Mouse (Mus musculus) ZHBTc4 (cell line): Measurements from ENCODE around the gene Bbs4.

Source experiments
- DNase-seq: peaks from one replicate; pipeline ENCODE4 v3.0.0-alpha.2; 2011; ENCODE audit warnings: low read depth, low spot score

The Bbs4 gene

DNA sequence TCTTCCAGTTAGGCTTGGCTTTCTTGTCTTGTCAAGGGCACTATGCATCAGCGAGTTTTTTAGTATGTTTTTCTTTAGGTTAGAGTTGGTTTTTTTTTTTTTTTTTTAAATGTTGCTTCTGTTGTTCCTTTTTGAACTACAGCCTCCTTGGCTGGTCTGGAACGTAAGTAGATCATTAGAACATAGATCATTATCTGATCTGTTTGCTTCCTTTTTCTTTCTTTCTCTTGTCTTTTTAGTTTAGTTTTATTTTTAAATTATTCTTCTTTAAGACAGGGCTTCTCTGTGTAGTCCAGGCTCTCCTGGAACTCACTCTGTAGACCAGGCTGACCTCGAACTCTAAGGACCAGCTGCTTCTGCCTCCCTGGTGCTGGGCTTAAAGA is 60.8 kb downstream of the Bbs4 start:
- DNase-seq = no peak

DNA sequence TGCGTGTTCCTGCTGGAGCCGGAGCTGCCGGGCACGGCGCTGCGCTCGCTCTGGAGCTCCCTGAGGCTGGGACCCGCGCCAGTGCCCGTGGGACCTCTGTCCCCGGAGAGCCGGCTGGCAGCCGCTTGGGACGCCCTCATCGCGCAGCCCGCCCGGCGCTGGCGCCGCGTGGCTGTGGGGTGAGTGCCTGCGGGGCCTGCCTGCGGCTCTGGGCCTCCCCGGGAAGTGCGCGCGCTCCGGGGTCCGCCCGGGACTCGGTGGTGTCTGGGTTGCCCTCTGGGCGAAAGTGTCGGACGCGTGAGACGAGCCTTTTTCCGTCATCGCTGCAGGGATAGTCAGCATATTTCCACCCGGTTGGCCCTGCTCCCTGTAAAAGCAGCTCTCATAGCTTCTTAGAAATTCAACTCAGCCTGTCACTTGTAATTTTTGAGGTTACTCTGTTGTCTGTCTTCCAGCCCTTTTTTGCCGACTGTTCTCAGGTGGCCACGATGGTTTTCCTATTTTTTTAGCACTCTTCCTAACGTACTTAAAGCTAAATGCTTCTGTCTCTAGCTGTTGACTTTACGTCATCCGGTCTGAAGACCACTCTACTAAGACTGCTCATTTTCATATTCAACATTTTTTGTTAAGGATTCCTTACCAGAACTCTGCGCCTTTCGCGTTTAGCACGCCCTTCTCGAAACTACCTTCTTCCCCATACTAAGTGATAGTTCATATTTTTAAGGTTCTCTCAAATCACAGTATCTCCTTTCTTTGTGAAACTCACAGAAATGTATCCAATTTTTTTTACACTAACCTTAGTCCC is 61.4 kb downstream of the Bbs4 start:
- no peak for DNase-seq

DNA sequence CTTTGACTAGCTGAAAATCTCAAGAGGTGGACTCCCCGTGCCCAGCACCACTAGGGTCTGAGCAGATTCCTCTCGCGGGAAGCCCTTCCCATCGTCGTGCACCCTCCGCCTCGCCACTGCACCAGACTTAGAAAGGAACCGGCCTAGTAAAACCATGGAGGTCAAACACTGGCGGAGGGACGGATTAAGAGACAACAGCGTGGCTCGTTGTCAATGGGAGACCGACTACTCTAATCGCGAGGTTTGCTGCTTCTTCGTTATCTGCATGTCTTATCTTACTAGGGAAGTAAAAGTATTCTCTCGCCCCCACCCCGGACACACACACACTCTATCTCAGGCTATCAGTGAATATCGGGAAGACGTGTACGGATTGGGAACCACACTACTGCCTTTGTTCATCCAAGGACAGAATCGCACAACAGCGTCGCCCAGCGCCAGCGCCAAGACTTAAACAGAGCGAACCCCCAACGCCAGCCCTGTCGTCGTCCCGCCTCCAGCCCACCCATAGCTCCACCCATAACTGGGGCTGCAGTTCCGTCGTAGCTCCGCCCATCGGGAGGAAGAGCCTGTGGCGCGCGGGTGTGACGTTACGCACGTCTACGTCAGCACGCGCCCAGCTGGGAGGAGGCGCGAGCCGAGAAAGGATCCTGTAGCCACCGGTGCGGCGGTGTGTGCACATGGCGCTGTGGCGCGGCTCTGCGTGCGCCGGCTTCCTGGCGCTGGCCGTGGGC is 62.2 kb downstream of the Bbs4 start, which contains the start of gene Adpgk:
Gene Adpgk, plus strand, starts transcription at position 602 of the 731 bp plus-strand sequence.
- DNase-seq = peak; percentile 100

DNA sequence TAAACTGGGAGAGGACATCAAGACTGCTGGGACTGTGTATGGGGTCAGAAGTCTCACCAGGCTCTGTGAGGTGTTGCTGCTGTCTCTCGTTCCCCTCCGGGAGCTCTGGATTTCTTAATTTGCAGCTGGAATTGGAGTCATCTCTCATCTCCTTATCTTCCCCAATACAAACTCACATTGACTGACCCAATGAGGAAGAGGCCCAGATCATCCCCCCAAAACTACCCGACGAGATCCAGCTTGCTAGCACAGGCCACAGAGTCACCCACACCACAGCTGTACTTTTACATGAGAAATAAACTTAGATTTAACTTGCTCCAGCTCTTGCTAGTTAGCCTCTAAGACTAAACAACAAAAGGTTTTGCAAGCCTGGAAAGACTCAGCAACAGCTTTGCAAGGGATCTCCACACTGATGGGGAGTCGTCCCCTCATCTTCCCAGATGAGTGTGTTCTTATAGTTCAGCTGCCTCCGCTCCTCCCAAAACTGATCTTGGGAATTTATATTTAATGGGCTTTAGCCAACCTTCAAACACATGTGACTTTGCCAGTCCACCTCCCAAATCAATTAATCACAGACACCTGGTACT is 63.7 kb downstream of the Bbs4 start:
- DNase-seq = no peak

DNA sequence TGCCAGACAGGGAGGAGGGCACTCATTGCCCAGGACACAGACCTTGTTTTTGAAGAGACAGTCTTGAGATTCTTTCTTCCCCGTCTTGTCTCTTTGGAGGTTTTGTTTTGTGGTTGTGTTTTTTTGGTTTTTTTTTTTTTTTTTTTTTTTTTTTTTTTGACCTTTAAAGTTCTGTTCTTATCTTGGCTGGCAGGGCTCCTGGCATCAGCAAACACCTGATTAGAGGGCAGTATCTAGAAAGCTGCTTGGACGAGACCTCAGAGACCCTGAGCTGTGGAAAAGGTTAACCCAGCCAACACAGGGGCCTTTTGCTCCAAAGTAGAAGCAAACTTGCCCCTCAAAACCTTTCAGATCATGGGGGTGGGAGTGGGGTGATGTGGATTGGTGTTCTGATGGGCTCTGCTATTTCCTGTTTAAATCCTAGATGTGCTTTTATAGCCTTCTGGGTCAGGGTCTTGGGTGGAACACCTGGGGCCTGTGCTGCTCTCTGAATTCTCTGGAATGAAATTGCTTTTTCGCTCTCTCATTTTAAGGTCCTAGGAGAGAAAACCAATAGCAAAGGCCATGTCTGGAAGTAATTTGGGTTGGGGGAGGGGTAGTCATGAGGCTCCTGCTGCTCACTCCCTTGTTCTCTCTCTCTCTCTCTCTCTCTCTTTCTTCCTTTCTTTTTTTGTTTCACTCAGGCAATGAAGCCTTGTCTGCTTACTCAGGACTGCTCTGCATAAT is 64.5 kb downstream of the Bbs4 start:
- DNase-seq = no peak

DNA sequence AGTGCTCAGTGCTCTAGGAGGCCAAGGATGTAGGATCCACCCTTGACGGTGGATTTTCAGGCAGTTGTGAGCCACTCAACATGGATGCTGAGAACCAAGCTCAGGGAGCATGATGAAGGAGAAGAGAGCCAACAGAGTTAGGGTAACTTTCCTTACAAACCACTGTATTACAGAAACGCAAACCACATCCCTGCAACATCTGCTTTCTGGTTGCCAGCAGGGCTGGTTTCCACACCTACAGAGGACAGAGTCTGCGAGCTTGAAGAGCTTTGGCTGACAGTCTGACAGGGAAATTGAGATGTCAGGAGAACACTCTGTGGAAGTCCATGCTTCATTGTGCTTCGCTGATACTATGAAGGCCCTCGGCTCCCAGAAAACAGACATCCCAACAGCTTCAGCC is 65.2 kb downstream of the Bbs4 start:
- DNase-seq = no peak

DNA sequence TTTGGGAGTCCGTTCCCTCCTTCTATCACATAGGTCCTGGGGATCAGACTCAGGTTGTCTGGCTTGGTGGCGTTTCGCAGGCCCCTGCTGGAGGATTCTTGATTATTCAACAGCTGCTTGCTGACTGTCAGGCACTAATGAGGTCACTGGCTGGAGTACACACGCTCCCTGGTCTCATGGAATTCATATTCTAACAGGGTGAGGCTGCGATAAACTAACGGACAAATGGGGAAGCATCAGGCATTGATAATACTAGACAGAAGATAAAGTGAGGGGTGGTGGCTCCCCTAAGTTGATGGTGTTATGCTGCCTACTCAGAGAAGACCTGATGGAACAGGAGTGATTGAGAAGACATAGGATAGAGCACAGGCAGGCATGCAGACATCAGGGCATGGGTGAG is 67.7 kb downstream of the Bbs4 start:
- DNase-seq = no peak

DNA sequence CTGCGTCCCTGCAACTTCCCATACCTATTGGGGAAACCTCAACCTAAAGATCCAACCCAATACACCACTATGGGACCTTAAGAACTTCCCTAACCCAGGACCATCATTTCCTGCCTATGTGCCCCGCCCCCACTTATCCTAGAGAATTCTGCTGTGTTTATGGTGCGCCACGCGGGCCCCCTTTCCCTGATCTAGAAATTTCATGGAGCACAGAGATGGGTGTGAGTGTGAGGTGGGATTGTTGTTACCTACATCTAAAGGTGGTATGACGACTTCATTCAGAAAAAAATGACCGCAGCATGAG is 70.7 kb downstream of the Bbs4 start:
- no peak for DNase-seq

DNA sequence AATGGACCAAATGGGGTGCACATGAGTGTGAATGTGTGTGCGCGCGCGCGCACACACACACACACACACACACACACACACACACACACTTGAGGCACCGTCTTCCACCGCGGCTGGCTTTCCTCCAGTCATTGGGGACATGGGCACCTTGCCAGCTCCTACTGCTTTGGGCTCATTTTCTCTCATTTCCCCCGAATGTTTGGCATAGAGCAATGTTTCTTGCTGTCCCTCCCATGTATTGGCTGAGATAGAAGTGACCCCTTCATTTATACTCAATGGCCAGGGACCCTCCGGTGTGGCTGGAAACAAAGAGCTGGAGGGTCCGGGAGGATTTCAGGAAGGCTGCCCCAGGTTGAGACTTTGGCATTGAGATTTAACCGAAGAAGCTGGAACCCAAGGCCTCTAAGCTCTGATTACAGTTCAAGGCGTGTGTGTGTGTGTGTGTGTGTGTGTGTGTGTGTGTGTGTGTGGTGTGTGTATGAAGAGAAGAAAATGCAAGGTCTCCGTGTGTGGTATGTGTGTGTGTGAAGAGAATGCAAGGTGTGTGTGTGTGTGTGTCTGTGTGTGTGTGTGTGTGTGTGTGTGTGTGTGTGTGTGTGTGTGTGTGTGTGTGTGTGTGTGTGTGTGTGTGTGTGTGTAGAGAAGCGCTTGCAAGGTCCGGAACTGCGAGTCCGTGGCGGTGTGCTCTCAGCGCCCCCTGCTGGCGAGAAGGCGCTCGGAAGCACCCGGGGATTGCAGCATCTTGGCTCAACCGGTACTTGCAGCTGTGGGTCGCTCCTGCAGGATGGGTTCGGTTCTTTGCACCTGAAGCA is 71.2 kb downstream of the Bbs4 start:
- peak; percentile 87 for DNase-seq

DNA sequence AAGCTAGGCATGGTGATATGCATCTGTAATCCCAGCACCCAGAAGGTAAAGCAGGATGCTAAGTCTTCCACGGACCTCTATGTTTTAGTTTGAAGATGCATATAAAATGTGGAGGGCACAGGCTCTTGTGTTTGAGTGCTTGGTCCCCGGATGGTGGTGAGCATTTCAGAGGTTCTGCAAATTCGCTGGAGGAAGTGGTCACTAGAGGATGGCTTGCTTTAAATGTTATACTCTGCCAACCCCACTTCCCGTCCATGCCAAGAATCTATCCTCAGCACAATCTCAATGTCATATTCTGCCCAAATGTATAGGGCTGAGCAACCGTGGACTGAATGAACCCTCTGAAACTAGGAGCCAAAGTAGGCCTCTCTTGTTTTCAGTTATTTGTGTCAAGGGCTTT is 72.4 kb downstream of the Bbs4 start:
- no peak for DNase-seq

DNA sequence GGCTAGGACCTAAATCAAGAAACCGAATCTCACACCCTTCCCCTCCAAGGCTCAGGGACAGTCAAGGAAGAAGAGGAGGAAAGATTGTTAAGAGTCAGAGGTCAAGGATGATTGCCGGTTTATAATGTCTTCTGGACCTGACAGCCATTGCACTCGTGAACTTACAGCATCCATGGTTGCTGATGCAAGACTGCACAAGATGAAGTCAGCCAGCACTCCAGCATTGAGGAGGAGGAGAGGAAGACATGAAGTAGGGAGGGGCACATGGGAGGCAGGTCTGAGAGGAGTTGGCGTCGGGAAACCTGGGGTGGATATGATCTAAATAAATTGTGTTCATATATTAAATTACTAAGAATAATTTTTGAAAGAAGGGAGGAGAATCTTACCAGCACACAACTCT is 74.6 kb downstream of the Bbs4 start:
- DNase-seq = no peak

DNA sequence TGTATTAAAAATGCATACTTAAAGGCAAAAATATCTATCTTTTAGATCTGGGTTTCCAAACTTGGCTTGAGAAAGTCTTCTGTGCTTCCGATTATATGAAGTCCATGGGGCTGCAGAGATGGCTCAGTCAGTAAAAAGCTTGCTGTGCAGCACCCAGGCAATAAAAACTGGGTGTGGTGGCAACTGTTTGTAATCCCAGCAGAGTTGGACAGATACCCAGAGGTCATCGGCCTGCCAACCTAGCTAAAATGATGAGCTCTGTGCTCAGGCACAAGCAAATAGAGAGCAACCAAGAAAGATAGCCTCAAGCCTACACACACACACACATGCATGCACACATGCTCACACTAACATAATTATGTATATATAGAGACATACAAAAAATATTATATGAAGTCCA is 75.1 kb downstream of the Bbs4 start:
- no peak for DNase-seq

DNA sequence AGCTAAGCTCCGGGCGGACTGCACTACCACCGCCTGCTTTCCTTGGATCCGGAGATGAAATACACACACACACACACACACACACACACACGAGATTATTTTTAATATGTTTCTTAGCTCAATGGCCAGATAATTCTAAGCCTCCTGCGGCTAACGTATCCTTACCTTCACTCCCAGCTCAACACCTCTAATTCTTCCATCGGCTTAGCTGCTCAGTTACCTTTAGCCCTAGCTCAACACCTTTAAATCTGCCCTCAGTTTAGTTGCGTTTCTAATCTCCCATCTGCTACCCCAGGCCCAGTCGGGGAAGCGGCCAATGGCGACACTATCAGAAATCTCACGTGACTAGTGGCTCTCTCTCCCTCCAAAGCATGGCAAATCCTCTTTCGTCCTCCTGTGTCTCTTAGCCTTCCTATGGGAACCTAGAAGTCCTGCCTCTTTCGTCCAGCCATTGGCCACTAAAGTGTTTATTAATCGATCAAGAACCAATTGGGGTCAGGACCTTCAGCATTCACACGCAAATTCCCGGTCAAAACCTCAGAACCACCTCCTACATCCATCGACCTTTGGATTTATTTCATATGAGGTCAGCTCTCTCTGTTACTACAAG is 78.4 kb downstream of the Bbs4 start:
- DNase-seq = peak; percentile 76

DNA sequence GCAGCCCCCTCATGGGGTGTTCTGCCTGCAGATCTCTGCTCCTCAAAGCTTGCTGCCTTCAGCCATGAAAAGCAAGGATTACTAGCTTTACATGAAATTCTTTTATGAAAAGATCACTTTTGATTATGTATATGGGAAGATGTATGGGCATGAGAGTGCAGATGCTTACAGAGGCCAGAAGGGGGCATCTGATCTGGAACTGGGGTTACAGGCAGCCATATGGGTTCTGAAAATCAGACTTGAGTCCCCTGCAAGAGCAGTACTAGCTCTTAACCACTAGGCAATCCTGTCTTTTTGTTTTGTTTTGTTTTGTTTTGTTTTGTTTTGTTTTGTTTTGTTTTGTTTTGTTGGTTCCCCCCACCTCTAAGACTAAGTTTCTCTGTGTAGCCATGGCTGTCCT is 80.1 kb downstream of the Bbs4 start:
- peak; percentile 85 for DNase-seq
